Mouse (Mus musculus) heart, adult 2 months (tissue): Measurements from ENCODE around the gene Grik4.

ENCODE experiments used
- CTCF ChIP-seq: fragments of 200-600 bp; IDR thresholded peaks from 2 replicates; pipeline ENCODE4 v1.8.1; 2022; ENCODE audit warnings: antibody characterized with exemption, mild to moderate bottlenecking, moderate library complexity
- EP300 ChIP-seq: fragments of 200-500 bp; IDR thresholded peaks from 2 replicates; pipeline ENCODE4 v1.6.1; 2011; ENCODE audit warnings: low read depth, low read length, control low read depth; ENCODE audit not compliant: insufficient read depth
- POLR2A ChIP-seq: fragments of 200-500 bp; IDR thresholded peaks from 2 replicates; pipeline ENCODE4 v1.6.1; 2011; ENCODE audit warnings: mild to moderate bottlenecking, low read depth, low read length, control low read depth; ENCODE audit not compliant: insufficient read depth

- TF ChIP-seq CTCF, result no peak
- TF ChIP-seq EP300, result no peak
- no peak for TF ChIP-seq POLR2A
Observed at GRCm38 (mm10) chr9:42507022-42507421, 437.3 kb downstream of the Grik4 start.
